Mouse (Mus musculus) C2C12 (cell line): ENCODE measurements around the gene Tmem129.

ENCODE experiments used
- CTCF ChIP-seq: IDR thresholded peaks from one replicate; pipeline ENCODE4 v1.5.1; 2011; ENCODE audit not compliant: control insufficient read depth, insufficient read depth, insufficient read length
- MYOD1 ChIP-seq: IDR thresholded peaks from one replicate; pipeline ENCODE4 v1.6.1; 2011; ENCODE audit warnings: low read depth; ENCODE audit not compliant: control insufficient read depth, insufficient read length
- USF1 ChIP-seq: IDR thresholded peaks from one replicate; pipeline ENCODE4 v1.6.1; 2011; ENCODE audit warnings: low read depth, mild to moderate bottlenecking, control low read depth, moderate library complexity

DNA sequence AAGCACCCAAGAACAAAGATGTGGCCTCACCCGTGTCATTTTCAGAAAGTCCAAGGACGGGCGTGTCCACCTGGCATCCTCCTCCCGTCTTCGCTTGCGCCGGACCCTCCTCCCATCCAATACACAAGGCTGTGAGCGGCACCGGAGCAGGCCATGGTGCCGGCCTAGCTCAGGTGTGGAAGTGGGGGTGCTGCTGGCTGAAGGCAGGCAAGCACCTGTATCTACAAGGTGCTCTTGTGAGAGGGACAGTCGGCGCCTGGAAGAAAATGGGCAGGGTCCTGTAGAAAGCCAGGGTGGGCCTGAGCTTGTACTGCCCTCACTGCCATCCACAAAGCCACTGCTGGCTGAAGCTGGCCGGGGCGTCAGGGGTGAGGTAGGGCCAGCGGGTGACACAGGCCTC, 50.8 kb downstream of the Tmem129 start:
- TF ChIP-seq CTCF (no peak), USF1 (no peak), MYOD1 (no peak)
